Mouse (Mus musculus): ENCODE data around the gene Gm10073. TPM values are rescaled to one million over a fixed set of nuclear protein-coding genes. Genes with fewer than 3 reads are reported as not detected.
"Not testable (repeated sequence)": the region's sequence is repeated elsewhere in the genome, so short reads cannot be mapped to it uniquely, and the experiment has no call there.

Gm10073 gene
- total RNA-seq, 2 experiments from 2014 or later: 111 to 136 TPM

DNA sequence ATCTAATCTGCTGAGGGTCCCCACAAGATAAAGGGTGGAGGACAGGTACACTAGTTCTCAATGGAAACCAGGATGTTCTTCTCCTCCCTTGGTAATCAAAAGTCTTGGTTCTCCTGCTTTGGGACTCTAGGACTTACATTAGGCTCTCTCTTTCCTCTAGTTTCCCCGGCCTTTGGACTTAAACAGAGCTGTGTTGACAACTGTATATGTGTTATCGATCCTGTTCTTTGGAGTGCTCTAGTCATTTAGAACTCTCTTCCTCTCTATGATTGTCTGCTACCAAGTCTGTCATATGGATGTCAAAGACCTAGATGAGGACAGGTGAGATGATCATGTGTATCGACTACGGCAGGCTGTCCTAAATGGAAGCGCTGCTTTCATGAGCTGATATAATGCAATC is 23.8 kb upstream of the Gm10073 start:
- no peak for DNase-seq

DNA sequence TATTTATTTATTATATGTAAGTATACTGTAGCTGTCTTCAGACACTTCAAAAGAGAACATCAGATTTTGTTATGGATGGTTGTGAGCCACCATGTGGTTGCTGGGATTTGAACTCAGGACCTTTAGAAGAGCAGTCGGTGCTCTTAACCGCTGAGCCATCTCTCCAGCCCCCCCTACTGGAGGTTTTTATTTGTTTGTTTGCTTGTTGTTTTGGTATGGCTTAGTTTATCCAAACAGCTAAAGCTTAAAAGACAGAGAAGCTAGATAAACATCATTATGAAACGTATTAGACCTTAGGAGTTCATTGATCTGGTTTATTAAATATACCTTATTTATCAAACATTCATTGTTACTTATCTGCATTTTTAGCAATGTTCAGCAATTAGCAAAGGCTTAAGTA is 22.4 kb upstream of the Gm10073 start:
- DNase-seq: not testable (repeated sequence)

DNA sequence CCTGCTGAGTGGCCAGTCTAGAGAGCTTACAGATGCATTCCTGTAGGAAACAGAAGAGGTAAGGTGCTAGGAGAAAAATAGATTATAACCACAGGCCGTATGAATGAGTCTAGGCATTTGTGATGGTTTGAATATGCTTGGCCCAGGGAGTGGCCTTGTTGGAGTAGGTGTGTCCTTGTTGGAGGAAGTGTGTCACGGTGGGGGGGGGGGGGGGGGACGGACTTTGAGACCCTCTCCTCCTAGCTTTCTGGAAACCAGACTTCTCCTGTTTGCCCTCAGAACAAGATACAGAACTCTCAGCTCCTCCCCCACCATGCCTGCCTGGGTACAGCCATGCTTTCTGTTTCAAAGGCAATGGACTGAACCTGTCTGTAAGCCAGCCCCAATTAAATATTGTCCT is 19.2 kb upstream of the Gm10073 start:
- no peak for DNase-seq

DNA sequence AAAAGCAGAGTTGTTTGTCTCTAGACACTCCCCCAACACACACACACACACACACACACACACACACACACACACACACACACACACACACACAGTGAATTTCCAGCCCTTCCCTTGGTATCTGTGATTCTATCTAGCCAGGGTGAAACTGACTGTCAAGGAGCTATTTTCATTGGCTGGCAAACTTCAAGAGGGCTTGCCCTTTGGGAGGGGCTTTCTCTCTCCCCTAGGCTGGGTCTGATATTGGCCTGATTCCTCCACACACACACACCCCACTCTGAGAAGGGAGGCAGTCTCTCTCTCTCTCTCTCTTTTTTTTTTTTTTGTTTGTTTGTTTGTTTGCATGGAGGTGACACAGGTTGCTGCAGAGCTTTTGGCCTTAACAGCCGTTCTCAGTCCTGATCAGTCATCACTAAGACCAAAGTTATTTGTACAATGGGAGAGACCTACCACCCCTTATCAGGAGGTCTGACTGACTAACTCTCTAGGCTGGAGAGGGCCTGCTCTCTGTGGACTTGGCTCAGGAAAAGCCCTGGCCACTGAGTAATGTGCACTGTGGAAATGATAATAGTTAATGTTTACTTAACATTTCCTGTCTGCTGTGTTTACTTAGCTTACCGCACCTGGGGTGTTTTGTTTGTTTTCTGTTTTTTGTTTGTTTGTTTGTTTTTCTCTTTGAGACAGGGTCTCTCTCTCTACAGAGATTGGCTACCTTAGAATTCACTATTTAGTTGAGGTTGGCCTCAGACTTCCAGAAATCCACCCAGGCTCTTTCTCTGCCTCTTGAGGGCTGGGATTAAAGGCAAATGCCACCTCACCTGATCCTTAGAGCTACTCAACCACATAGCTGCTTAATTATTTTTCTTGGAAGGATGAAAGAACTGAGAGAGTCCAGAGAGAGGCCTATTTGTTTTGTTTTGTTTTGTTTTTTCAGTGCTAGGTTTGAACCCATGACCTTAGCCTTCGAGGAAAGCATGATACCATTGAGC is 15.5 kb upstream of the Gm10073 start:
- DNase-seq: no peak

DNA sequence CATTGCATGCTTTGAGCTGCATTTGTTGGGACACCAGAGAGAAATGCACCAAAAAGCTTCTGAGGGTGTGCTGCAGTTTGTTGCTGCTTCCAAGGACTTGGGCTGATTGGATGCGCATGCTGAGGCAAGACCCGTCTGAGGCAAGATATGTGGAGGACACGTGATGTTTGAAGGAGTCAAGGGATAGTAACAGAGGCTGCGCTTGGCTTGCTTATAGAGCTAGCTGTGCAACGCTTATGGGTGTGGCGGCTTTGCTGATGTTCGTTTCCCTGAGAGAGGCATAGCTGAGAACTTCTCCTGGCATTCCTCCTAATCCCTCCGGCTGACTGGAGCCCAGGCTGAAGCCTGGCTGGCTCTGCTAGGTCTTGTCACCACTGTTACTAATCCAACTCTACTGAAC is 13.6 kb upstream of the Gm10073 start:
- DNase-seq: no peak

DNA sequence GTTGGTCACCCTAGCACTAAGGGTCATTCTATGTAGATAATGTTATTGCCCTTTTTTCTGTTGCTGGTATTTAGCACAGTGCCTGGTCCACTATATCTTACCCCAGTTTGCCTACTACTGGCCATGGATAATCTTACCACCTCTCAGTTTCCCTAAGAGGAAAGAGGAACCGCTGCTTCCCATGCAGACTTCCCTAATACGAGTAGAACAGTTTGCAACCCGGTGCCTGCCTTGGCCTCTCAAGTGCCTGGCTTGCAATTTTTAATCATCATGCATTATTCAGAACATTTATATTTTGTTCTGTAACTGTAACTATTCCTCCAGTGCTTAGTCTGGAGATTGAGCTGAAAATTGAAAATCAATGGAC is 12.4 kb upstream of the Gm10073 start:
- no peak for DNase-seq

DNA sequence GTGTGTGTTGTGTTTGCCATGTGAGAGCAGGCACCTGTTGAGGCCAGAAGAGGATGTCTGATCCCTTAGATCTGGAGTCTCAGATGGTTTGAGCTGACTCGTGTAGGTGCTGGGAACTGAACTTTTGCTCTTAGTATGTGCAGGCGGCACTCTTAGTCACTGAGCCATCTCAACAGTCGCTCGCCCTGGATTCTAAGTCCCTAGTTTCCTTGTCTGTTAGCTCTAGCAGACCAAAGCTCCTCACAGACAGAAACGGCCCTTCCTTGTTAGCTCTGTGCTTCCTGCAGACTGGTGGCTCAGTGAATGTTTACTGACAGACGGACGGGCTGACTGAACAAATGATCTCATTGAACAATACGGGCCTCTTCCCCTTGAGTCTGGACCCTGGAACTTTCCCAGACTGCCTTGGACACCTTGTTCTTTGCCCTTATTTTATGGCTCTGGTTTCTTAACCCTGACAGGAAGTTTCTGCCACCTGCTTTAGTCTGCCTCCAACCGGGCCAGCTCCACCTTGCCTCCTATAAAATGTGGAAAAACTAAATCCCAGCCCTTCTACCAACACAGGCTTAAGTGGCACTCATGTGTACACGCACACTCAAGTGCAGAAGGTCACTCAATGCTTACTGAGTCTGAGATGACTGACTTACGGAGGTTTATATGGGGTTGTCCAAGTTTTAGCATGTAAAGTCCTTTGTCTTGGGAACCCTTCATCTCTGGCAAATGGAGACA is 11.8 kb upstream of the Gm10073 start:
- DNase-seq: no peak

DNA sequence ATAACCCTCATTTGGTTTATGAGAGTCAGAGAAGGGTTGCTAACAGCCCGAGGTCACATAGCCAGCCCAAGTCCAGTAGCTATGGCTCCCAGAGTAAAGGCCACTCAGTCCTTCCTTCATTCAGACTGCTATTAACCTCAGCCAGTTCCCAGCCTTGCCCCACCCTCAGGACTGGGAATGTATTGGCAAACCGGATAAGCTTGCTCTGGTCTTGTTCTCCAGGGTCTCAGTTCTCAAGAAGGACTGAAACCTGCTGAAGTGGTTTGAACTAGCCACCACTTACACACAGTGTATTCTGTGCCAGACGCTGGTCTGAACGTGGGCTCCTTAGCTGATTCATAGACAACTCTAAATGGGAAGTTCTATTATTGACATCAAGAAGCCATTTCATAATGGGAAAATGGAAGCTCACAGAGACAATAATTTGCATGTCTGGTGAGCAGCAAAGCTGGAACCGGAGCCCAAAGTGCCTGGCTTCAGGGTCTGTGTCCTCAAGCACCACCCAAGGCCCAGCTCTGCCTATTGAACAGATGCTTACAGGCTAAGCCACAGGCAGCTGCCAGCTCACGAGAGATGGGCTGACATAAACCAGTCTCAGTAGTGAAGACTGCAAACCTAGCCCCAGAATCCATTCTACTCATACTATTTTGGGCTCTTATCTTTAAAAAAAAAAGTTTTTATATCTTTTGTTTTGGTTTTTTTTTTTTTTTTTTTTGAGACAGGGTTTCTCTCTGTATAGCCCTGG is 8.3 kb upstream of the Gm10073 start:
- DNase-seq: no peak

DNA sequence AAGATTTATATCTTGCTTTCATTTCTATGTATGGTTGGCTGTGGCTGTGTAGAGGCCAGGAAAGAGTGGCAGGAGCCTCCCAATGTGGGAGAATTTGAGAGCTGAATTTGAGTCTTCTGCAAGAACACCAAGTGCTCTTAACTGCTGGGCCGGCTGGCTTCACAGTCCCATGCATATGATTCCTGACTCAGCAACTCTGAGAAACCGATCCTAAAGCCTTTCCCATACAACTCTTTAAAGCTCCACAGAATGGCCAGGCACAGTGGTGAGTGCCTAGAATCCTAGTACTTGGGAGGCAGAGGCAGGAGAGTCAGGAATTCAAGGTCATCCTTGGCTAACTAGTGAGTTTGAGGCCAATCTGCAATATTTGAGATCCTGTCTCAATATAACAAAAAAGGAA is 6.2 kb upstream of the Gm10073 start:
- no peak for DNase-seq

DNA sequence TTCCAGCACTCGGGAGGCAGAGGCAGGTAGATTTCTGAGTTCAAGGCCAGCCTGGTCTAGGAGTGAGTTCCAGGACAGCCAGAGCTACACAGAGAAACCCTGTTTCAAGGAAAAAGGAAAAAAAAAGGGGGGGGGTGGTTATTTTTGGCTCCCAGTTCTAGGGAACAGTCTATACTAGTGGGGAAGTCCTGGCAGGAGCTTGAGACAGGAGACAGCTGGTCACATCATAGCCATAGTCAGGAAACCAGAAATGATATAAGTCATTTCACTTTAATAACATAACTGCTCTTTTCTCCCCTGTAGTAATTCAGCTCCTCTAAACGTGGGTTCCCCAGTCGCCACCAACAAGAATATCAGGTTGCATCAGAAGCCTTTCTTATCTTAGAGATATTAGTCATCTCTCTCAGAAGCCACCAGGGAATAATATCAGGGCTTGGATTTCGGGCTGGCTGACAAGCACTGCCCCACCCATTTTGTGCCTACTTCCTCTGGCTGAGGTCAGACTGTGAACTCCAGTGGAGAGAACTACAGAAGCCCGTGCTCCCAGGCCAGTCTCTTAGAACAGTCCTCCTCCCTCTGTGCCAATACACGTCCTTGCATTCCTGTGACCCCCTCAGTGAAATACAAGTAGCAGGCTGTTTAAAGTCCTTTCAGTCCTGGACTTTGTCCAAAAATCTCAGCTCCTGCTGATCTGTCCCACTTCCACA is 3.7 kb upstream of the Gm10073 start:
- no peak for DNase-seq

DNA sequence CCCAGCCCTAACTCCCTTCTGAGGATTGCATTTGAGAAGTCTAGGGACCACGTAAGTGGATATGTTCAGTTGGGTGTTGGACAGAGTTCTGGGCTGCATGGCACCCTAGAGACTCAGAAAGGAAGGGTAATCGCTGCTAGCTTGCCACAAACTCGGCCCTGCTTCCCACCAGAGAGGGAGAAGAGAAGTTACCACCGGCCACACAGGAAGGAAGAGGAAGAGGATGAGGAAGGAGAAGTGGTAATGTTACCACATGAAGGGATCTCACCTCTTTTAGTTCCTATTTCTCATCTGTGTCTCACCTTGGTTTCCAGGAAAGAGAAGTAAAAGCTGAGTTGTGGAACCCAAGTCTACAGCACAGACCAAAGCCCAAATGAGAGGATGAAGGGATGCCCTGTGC is 1.0 kb upstream of the Gm10073 start:
- no peak for DNase-seq

DNA sequence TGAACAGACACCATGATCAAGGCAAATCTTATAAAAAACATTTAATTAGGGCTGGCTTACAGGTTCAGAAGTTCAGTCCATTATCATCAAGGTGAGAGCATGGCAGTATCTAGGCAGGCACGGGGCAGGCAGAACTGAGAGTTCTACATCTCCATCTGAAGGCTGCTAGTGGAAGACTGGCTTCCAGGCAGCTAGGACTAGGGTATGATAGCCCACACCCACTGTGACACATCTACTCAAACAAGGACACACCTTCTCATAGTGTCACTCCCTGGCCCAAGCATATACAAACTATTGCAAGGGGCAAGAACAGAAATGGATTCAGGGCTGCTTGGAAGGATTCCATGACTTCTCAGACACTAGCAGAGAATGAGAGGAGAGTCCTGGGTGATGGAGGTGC is 1.1 kb downstream of the Gm10073 start:
- not testable (repeated sequence) for DNase-seq

DNA sequence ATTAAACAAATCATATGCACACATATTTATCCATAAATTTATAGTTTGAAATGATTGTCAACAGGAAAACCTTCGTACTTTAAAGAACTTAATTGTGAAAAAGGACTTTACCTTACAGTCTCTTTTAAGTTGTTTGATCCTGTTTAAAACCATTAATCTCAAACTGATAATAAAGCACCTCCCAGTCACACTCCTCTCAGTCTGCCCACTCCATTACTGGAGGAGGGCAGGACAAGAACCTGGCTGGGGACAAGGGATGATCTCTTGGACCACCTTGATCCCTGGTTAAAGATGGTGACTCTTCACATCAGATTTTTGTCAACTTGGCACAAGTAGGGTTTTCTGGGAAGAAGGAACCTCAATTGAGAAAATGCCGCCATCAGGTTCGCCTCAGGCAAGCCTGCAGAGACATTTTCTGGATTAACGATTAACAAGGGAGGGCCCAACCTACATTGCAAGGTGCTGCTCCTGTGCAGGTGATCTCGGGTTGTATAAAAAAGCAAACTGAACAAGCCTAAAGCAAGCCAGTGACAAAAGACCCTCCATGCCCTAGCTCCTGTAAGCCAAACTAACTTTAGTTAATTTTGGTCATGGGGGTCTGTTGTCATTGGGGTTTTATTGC is 1.6 kb downstream of the Gm10073 start:
- DNase-seq: no peak

DNA sequence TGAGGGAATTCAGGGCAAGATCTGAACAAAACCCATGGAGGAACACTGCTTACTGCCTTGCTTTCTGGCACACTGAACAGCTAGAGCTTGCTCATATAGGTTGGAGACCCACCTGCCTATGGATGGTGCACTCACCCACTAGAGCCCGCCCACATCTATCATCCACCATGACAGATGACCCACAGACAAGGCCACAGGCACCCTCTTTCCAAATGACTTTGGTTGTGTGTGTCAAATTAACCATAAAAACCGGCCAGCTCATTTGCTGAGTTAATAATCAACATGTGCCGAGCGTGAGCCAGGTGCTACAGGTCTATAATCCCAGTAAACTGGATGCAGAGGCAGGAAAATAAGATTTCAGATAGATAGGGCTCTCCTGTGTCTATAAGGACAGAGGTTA is 2.9 kb downstream of the Gm10073 start:
- DNase-seq: no peak

DNA sequence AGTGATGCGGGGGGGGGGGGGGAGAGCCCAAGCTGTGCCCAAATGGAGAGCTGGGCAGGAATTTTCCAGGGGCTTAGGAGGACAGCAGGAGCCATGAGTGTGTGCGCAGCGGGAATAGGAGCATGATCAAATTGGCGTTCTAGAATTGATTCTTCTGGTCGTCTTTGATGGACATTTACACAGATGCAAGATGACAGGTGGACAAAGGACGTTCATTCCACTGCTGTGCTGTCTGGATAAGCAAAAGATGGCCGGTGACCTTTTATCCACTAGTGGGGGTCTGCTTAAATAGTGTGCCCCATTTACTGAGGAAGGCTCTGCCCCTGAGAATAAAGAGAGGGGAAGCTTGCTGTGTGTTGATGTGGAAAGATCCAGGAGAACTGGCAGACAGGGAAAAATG is 4.3 kb downstream of the Gm10073 start:
- DNase-seq: no peak

DNA sequence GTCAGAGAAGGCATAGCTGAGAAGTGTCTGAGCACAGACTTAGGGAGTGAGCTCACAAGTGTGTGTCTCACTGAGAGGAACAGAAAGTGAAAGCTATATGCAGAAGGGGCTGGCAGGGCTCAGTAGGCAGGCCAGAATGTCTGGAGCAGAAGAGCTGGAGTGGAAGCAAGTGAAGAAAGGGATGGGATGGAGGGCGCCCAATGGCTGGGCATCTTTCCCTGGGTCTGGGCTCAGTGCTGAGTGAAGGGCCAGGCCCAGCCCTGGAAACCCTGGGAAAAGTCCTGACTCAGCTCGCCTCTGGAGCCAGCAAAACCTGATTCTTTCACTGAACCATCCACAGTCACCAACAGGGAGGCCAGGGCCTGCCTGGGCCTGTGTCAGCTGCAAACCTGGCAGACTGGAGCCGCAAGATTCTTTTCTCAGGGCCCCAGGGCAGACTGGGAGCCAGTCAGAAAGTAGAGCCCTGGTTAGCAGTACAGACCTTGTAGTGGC is 9.5 kb downstream of the Gm10073 start:
- peak; percentile 42 for DNase-seq

DNA sequence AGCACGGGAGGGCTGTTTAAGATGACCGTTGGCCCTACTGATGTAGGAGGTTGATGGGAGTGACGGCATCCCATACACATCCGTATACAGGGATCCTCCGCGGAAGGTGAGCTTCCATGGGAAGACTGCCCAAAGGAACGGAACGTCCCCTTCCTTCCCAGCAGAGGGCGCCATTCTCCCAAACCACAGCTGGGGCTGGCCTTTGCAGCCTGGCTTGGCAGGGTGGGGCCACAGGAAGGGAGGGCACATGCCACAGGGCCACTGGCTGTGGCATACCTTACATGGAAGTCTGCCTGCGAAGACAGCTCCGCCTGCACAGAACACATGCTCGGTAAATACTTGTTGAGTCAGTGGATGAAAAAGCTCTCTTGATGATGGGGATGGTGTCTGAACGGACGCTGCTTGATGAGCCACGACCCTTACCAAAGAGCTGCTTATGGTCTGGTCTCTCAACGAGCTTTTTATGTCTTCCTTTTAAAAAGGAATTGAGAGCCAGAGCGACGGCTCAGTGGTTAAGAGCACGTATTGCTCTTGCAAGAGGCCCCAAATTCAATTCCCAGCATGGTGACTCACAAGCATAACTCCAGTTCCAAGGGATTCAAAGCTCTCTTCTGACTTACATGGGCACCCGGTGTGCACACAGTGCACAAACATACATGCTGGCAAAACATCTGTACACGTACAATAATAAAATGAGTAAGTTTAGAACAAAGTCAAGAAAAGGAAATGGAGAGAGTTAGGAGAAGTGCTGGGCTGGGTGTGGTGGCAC is 12.0 kb downstream of the Gm10073 start:
- DNase-seq: peak; percentile 73

DNA sequence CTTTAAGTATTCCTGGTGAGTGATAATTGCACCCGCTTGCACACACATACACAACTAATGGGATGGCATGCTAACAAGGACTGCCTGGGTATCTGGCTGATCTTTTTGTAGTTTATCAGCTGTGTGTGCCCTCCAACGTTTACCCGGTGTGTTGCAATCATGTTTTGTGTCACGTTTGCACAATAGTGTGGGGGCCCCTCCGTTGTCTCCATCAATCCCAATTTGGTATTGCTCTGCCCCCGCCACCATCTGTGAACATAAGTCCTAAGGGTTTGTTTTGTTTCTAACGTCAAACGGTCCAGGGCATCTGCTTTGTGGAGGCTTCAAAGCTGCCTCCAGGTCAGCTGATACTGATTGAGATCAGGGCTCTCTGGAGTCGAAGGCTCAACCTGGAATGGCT is 13.4 kb downstream of the Gm10073 start:
- no peak for DNase-seq

DNA sequence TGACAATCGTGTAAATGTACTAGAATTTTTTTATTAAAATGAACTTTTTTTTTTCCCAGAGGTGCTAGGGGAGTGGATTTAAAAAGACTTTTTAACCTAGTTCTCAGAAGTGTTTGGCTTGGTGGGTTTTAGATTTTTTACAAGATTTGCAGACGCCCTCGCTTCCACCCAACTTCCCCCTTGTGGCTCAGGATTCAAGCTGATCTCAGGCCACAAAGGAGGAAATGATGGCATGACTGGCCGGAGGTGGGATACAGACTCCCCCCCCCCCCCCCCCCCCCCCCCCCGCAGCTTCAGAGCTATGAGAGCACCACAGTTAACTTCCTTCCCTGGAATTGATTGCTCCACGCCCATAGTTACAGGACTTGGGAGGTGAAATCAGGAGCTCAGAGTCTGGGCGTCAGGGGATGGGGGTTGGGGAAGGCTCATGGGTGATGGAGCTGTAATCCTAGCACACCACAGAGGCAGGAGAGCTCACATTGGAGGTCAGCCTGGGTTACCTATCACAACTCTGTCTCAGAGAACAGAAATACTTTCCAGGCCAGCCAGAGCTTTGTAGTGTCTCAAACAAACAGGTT is 17.1 kb downstream of the Gm10073 start:
- no peak for DNase-seq

DNA sequence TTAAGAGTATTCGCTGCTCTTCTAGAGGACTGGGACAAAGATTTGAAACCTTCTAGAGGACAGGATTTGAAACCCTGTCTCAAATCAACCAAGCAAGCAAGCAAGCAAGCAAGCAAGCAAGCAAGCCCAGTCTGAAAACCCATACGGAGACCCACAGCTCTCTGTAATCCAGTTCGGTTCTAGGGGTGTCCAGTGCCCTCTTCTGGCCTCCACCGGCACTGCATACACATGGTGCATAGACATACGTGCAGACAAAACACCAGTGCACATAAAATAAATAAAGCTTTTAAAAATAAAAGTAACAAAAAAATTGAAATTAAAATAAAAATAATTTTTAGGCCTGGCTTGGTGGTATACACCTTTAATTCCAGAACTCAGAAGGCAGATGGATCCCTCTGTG is 19.2 kb downstream of the Gm10073 start:
- no peak for DNase-seq

All from gastrocnemius, postnatal 10 days (tissue).